Mouse (Mus musculus): ENCODE measurements around the gene Atxn1. TPM values are rescaled to one million over a fixed set of nuclear protein-coding genes. Genes with fewer than 3 reads are reported as not detected.

Gene Atxn1
- polyA plus RNA-seq, 1 experiment from 2014 or later = 7.7 TPM

GRCm38 (mm10) chr13:45859081-45859709 lies 105.6 kb downstream of the Atxn1 start:
- WGBS = 59% methylated on average over 12 of the region's 12 CpGs
- H3K36me3 ChIP-seq = no peaks in the 10 kb centered on the region
- no peak overlapping the region for H3K4me2 ChIP-seq
- H3K4me1 ChIP-seq (replicated peaks) = peaks cover 26% of the 10 kb centered on the region
- H3K4me3 ChIP-seq = no peak overlapping the region
- no peaks in the 10 kb centered on the region for H3K27me3 ChIP-seq (replicated peaks)
- ATAC-seq (ENCODE audit: insufficient number of reproducible peaks, low FRiP score) = no peak
- H3K27ac ChIP-seq (ENCODE audit: poor library complexity, severe bottlenecking) = no peak overlapping the region
- H3K9ac ChIP-seq = no peak overlapping the region
- H3K9me3 ChIP-seq (replicated peaks) = no peaks in the 10 kb centered on the region

- no peaks in the 10 kb centered on the region for H3K27me3 ChIP-seq (replicated peaks)
- no peak for ATAC-seq (ENCODE audit: insufficient number of reproducible peaks, low FRiP score)
- no peak overlapping the region for H3K27ac ChIP-seq (ENCODE audit: poor library complexity, severe bottlenecking)
- no peaks in the 10 kb centered on the region for H3K9me3 ChIP-seq (replicated peaks)
- no peak overlapping the region for H3K4me3 ChIP-seq
- H3K36me3 ChIP-seq = no peaks in the 10 kb centered on the region
- 91% methylated on average over 8 of the region's 8 CpGs for WGBS
- H3K9ac ChIP-seq = no peak overlapping the region
- no peak overlapping the region for H3K4me2 ChIP-seq
- peaks cover 24% of the 10 kb centered on the region for H3K4me1 ChIP-seq (replicated peaks)
Measured at GRCm38 (mm10) chr13:45857416-45857815, 107.4 kb downstream of the Atxn1 start.

- no peak overlapping the region for H3K4me3 ChIP-seq
Measured at GRCm38 (mm10) chr13:45854531-45854930, 110.3 kb downstream of the Atxn1 start.

GRCm38 (mm10) chr13:45853691-45854090 lies 111.1 kb downstream of the Atxn1 start:
- WGBS = 77% methylated on average over 6 of the region's 6 CpGs
- H3K4me2 ChIP-seq = no peak overlapping the region
- H3K9ac ChIP-seq = no peak overlapping the region
- peaks cover 24% of the 10 kb centered on the region for H3K4me1 ChIP-seq (replicated peaks)
- H3K27me3 ChIP-seq (replicated peaks) = no peaks in the 10 kb centered on the region
- no peak for ATAC-seq (ENCODE audit: insufficient number of reproducible peaks, low FRiP score)
- H3K36me3 ChIP-seq = no peaks in the 10 kb centered on the region
- no peak overlapping the region for H3K4me3 ChIP-seq
- H3K9me3 ChIP-seq (replicated peaks) = no peaks in the 10 kb centered on the region
- H3K27ac ChIP-seq (ENCODE audit: poor library complexity, severe bottlenecking) = no peak overlapping the region

More at GRCm38 (mm10) chr13:45854531-45854930, 110.3 kb downstream of the Atxn1 start:
- ATAC-seq (ENCODE audit: insufficient number of reproducible peaks, low FRiP score) = no peak
- Histone ChIP-seq H3K27ac (ENCODE audit: poor library complexity, severe bottlenecking) (no peak overlapping the region), H3K4me2 (no peak overlapping the region), H3K4me1 (replicated peaks) (peaks cover 25% of the 10 kb centered on the region), H3K27me3 (replicated peaks) (no peaks in the 10 kb centered on the region), H3K9me3 (replicated peaks) (no peaks in the 10 kb centered on the region), H3K36me3 (no peaks in the 10 kb centered on the region), H3K9ac (no peak overlapping the region)
- 73% methylated on average over 5 of the region's 5 CpGs for WGBS

GRCm38 (mm10) chr13:45852288-45852687 lies 112.5 kb downstream of the Atxn1 start:
- Histone ChIP-seq H3K36me3 (no peaks in the 10 kb centered on the region), H3K4me1 (replicated peaks) (peaks cover 24% of the 10 kb centered on the region), H3K27ac (ENCODE audit: poor library complexity, severe bottlenecking) (no peak overlapping the region), H3K4me2 (no peak overlapping the region), H3K4me3 (no peak overlapping the region), H3K9ac (no peak overlapping the region), H3K27me3 (replicated peaks) (no peaks in the 10 kb centered on the region), H3K9me3 (replicated peaks) (no peaks in the 10 kb centered on the region)
- WGBS = 65% methylated on average over 2 of the region's 2 CpGs
- ATAC-seq (ENCODE audit: insufficient number of reproducible peaks, low FRiP score) = no peak

GRCm38 (mm10) chr13:45851746-45852145 lies 113.1 kb downstream of the Atxn1 start:
- H3K27me3 ChIP-seq (replicated peaks) = no peaks in the 10 kb centered on the region
- 68% methylated on average over 2 of the region's 2 CpGs for WGBS
- no peak overlapping the region for H3K9ac ChIP-seq
- H3K9me3 ChIP-seq (replicated peaks) = no peaks in the 10 kb centered on the region
- no peak overlapping the region for H3K27ac ChIP-seq (ENCODE audit: poor library complexity, severe bottlenecking)
- H3K4me2 ChIP-seq = no peak overlapping the region
- peaks cover 24% of the 10 kb centered on the region for H3K4me1 ChIP-seq (replicated peaks)
- no peaks in the 10 kb centered on the region for H3K36me3 ChIP-seq
- no peak for ATAC-seq (ENCODE audit: insufficient number of reproducible peaks, low FRiP score)
- H3K4me3 ChIP-seq = no peak overlapping the region

- no peak for ATAC-seq (ENCODE audit: insufficient number of reproducible peaks, low FRiP score)
- H3K9ac ChIP-seq = no peak overlapping the region
- H3K9me3 ChIP-seq (replicated peaks) = no peaks in the 10 kb centered on the region
- 87% methylated on average over 4 of the region's 4 CpGs for WGBS
- H3K27me3 ChIP-seq (replicated peaks) = no peaks in the 10 kb centered on the region
- no peaks in the 10 kb centered on the region for H3K36me3 ChIP-seq
- H3K27ac ChIP-seq (ENCODE audit: poor library complexity, severe bottlenecking) = no peak overlapping the region
- H3K4me3 ChIP-seq = no peak overlapping the region
- H3K4me2 ChIP-seq = no peak overlapping the region
- peaks cover 22% of the 10 kb centered on the region for H3K4me1 ChIP-seq (replicated peaks)
Measured at GRCm38 (mm10) chr13:45851156-45851555, 113.7 kb downstream of the Atxn1 start.

- Histone ChIP-seq H3K4me1 (replicated peaks) (peaks cover 19% of the 10 kb centered on the region), H3K36me3 (no peaks in the 10 kb centered on the region), H3K9me3 (replicated peaks) (no peaks in the 10 kb centered on the region), H3K9ac (no peak overlapping the region), H3K27me3 (replicated peaks) (no peaks in the 10 kb centered on the region), H3K27ac (ENCODE audit: poor library complexity, severe bottlenecking) (peak overlapping the region; percentile 62; the same call in 1 of the 2 replicates), H3K4me3 (no peak overlapping the region), H3K4me2 (no peak overlapping the region)
- WGBS = 74% methylated on average over 5 of the region's 5 CpGs
- ATAC-seq (ENCODE audit: insufficient number of reproducible peaks, low FRiP score) = no peak
Measured at GRCm38 (mm10) chr13:45850181-45850974, 114.4 kb downstream of the Atxn1 start.

- Histone ChIP-seq H3K27me3 (replicated peaks) (no peaks in the 10 kb centered on the region), H3K9me3 (replicated peaks) (no peaks in the 10 kb centered on the region), H3K4me3 (no peak overlapping the region), H3K27ac (ENCODE audit: poor library complexity, severe bottlenecking) (0 out of 2 replicates have a peak overlapping the region, but pooled peaks have one; percentile 62), H3K4me1 (replicated peaks) (peaks cover 19% of the 10 kb centered on the region), H3K4me2 (no peak overlapping the region), H3K36me3 (no peaks in the 10 kb centered on the region), H3K9ac (no peak overlapping the region)
- 65% methylated on average over 7 of the region's 7 CpGs for WGBS
- peak; percentile 94 for ATAC-seq (ENCODE audit: insufficient number of reproducible peaks, low FRiP score)
Measured at GRCm38 (mm10) chr13:45849145-45850023, 115.4 kb downstream of the Atxn1 start.

- no peak overlapping the region for H3K9ac ChIP-seq
- H3K4me3 ChIP-seq = no peak overlapping the region
- 0 out of 2 replicates have a peak, but pooled peaks cover 3% of the 10 kb centered on the region for H3K36me3 ChIP-seq
- no peaks in the 10 kb centered on the region for H3K27me3 ChIP-seq (replicated peaks)
- H3K4me2 ChIP-seq = no peak overlapping the region
- 0 out of 2 replicates have a peak overlapping the region, but pooled peaks have one; percentile 0 for H3K27ac ChIP-seq (ENCODE audit: poor library complexity, severe bottlenecking)
- 62% methylated on average over 5 of the region's 5 CpGs for WGBS
- H3K4me1 ChIP-seq (replicated peaks) = peaks cover 6% of the 10 kb centered on the region; the same call in 1 of the 2 replicates
- ATAC-seq (ENCODE audit: insufficient number of reproducible peaks, low FRiP score) = no peak
- no peaks in the 10 kb centered on the region for H3K9me3 ChIP-seq (replicated peaks)
Measured at GRCm38 (mm10) chr13:45842511-45843055, 122.2 kb downstream of the Atxn1 start.

All from heart, embryonic 12.5 days (tissue).